Mouse (Mus musculus): ENCODE data around the gene Taf4.
A peak's percentile ranks its signal among the peaks of the same experiment; 100 is the strongest.

Gene Taf4

DNA sequence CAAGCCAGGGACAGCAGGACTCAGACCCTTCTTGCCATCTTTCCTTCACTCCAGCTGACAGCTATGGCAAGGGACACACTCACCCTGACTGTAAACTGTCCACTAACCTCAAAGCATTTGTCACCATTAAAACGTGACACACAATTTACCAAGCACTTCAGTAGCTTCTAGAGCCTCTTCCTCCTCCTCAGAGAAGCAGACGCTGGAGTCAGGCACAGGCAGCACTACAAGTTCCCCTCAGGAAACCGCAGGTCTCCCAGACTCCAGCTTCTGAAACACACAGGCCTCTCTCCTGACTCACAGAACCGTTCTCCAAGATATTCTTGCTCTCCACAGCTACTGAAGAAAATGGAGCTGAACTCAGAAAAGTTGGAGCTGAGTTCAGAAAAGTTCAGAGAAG is 39.4 kb downstream of the Taf4 start:
- no peak for DNase-seq (ENCODE audit: low spot score)

DNA sequence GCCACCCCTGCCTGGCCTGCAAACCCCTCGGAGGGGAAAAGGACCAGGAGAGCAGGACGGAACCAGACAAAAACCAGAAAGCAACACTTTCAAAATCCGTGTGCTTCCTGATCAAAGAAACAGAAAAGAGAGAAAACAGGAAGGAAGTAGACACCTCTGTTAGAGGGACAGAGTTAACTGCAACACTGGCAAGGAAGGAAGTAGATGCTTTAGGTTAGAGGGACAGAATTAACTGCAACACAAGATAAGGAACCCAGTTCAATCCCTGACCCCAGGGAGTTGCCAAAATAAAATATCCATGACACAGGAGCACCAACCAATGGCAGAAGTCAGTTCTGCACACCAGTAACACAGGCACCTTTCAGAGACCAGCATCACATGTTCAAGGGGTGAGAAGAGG is 42.3 kb downstream of the Taf4 start:
- no peak for DNase-seq (ENCODE audit: low spot score)

DNA sequence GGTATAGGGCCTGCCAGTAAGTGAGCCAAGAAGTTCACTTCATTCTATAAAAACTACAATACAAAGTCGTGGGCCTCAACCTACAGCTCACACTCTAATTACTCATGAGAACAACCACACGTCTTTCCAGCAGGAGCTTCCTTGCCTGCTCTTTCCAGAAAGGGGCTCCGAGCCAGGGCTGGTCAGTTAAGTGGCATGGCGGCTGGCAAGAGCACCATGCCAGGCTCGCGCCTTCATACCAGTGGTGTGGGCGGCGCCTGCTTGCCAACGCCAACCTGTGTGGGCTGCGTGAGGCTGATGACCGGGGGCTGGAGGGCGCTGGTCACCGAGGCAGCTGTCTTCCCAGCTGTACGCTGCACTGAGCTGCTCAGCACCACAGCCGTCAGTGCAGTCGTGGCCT is 44.7 kb downstream of the Taf4 start:
- no peak for DNase-seq (ENCODE audit: low spot score)

DNA sequence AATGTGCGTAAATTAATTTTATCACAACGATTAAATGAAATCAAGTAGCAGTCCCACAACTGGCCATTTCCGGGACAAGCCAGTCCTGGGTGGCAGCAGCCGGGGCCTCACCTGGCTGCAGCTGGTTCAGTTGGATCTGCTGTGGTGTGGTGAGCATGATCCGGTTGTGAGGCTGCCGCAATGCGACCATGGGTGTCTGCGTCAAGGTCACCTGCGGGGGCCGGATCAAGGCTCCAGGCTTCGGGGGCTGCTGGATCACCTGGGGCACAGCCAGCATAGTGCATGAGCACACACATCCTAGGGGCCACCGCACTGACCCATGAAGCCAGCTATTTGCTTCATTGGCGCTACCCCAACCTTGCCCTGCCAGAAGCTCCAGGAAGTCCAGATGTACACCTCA is 47.3 kb downstream of the Taf4 start:
- no peak for DNase-seq (ENCODE audit: low spot score)

DNA sequence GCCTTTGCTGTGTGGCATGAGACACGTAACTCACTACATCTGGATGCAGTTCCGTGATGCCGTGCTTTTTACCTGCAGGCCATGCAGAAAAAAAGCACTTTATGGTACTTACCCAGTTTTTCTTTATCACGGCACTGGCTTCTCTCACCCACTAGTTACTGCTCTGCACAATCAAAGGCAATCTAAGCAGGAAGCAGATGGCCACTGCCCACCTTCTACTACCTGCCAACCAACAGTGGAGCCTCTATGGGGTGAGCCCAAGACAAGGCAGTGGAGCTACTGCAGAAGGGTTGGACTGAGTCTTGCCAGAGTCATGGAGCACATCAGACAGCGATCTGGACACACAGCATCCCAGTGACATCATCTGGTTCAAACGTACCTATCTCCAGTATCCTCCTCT is 52.4 kb downstream of the Taf4 start:
- DNase-seq (ENCODE audit: low spot score), result no peak

DNA sequence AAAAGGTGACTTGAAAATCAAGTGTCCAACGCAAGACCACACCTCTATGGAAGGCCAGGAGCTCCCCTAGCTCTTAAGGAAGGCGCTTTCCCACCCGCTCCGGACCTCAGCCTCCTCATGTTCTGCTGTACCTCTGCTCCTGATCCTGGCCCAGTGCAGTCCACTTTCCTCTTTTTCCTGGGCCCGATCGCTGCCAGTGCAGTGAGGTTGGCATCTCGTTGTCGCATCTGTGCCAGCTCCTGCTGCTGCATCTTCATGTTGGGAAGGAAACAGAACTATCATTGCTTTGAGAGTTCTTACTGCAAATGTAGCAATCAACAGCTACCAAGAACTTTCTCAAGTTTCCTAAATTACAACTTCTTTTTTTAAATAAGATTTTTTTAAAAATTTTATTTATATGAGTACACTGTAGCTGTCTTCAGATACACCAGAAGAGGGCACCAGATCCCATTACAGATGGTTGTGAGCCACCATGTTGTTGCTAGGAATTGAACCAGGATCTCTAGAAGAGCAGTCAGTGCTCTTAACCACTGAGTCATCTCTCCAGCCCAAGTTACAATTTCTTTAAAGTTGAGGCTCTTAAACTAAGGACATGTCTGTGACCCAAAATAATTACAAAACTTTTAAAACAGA is 55.3 kb downstream of the Taf4 start:
- no peak for DNase-seq (ENCODE audit: low spot score)

DNA sequence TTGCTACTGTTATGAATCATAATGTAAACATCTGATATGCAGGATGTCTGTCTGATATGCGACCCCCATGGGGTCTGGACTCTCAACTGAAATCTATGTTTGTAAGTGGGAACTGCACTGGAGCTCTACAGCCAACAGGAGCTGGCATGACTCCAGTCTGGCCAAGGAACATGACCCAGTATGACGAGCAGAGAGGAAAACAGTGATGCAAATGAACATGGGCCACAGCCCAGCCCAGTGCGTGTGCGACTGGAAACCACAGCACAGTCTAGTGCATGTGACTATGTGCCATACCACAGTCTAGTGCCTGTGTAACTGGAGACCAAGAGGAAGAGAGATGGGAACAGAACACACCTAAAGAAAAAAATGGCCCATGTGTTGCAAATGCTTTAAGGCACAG is 56.4 kb downstream of the Taf4 start:
- DNase-seq (ENCODE audit: low spot score), result no peak

DNA sequence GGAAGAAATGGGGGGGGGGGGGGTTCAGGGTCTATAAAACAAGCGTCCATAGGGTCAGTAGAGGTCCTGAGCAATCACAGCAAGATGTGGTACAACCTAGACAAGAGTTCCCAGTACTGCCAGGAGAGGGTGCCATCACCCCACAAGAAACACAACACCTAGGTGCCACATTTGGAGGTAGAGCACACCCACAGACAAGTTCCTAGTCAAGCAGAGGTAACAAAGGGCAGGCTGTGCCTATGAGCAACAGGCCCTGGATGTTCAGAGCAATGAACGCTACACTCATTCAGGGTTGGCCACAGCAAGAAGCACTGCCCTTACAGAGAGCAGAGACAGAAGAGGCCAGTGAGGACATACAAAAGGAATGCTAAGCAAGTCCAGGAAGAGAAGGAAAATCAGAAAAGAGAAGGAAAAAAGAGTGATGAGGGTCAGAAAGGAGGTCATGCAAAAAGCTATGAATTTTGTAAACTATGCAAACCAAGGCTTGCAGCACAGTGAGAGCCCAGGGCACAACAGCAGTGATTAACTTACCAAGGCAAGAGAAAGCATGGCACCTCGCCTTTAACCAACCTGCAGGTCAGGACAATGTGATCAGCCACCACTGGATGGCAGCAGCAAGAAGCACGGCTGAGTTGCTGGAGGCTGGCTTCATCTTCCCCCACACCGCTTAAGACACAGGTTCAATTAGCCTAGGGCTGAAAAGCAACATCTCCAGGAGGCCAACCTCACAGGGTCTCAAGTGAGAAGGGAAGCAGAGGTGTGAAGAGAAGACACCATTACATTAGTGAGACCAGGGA is 59.4 kb downstream of the Taf4 start:
- DNase-seq (ENCODE audit: low spot score), result peak; percentile 41

DNA sequence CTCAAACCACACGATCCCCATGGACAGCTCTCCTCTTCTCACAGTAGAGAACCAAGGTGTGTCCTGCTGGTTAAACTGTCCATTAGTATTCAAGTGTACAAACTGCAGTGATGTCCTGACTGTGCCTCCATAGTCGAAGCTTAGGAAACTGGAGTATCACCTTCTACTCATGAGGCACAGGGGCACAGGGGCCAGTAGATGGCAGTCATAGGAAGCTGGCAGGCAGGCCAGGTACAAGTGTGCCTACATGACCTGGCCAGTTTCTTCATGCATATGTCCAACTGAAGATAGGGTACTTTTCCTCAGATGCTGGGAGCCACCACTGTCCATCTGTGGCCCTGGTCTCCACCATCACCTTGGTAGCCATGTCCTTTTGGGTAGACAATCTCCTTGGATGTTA is 62.2 kb downstream of the Taf4 start:
- no peak for DNase-seq (ENCODE audit: low spot score)

DNA sequence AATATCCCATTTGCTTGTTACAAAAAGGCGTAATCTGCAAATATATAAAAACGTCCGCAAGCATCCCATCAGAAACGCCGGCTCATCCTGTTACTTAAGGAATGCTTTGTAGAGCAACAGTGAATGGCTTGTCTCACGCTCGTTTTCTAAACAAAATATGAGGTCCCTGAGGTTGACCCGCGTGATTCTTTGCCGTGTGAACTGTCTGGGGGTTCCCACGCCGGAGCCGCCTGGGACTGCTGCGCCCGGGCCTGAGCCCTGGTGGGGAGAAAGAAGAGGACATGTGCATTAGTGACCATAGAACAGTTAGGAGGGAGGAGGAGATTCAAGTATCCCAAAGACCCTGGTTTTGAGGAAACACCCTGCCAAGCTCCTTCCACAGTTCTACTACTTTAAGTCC is 63.1 kb downstream of the Taf4 start:
- no peak for DNase-seq (ENCODE audit: low spot score)

DNA sequence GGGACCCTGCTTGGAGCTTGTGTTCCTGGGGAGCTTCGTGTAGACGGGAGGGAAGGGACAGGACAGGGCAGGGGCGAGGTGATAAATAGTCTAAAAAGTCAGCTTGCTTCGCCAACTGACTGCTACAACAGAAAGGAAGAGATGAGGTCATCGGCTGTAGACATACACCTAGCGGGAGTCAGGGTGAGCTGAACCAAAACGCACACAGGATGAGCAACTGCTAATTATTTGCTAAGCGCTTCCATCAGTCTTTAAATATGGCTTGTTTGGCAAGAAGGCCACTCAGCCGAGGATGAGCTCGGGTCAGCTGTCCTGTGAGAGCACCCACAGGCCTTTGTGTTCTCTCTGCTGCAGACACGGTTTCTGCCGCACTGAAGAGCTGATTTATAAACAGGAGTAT is 63.5 kb downstream of the Taf4 start:
- no peak for DNase-seq (ENCODE audit: low spot score)

DNA sequence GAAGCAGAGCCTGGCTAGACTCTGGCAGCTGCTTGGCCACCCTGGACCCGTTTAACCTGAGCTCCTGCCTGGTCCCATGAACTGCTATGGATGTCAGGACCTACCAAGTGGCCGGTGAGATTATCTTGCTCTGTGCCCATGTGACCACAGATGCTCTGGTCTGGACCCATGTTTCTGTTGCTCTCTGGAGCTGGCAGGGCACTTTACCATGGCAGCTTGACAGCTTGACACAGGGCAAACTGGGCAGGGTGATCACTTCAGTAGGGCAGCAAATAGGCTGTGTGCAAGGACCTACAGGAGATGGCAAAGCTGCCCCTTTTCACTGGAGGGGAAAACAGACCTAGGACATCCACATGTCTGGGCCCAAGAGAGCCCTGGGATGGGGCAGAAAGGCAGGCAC is 79.5 kb downstream of the Taf4 start:
- DNase-seq (ENCODE audit: low spot score), result no peak

DNA sequence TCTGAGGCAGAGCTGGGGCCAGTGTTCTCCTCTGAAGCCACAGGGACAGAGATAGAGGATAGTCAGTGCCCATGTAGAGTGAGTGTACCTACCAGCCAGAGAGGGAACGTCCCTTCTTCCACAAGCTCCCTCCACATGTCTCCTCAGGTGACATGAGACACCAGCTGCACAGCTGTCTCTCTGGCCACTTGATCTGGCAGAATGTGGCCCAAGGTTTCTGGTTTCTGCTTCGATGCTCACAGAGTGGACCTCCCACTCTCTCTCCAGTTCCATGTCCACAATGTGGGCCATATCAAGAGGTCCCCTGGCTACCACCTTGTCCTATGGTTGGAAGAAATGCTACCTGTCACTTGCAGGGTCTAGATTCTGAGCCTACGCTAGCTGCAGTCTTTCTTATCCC is 85.4 kb downstream of the Taf4 start:
- no peak for DNase-seq (ENCODE audit: low spot score)

DNA sequence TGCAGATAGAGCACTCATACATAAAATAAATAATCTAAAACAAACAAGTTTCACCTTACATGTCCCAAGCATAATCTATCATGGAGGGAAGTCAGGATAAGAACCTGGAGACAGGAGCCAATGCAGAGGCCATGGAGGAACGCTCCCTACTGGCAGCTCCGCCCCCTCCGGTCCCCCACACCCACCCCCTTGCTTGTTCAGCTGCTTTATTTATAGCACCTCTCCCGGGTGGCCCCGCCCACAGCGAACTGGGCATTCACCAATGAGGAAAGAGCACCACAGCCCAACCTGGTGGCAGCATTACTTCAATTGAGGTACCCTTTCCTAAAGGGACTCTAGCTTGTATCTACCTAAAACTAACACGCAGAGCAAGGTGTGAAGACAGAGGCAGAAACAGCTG is 91.9 kb downstream of the Taf4 start:
- DNase-seq (ENCODE audit: low spot score), result no peak

DNA sequence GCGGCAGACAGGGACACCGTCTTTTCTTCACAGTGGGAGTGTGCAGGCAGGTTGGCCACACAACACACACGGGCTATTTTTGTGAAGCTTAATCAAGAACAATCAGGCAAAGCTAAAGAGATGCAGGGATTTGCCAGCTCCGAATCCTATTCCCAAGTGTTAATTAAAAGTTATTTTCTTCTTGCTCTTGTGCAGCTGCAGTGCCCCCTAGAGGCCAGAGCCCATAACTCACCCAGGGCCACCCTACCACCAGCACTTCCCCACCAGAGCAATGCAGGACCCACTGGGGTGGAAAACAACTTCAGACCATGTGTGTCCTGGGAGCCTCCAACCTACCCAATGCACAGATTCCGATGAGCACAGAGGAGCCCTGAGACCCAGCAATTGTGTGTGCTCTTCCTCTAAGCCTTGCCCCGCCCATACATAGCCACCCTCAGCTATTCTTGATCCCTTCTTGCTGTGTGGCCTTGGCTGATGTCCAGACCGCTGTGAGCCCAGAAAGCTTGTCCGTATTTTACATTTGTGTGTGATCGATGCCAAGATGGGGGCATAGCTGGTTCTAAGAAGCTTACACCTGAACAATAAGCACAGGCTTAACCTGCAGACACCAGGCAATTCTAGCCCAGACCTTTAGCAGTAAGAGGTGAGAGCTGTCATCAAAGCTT is 98.8 kb downstream of the Taf4 start:
- no peak for DNase-seq (ENCODE audit: low spot score)

DNA sequence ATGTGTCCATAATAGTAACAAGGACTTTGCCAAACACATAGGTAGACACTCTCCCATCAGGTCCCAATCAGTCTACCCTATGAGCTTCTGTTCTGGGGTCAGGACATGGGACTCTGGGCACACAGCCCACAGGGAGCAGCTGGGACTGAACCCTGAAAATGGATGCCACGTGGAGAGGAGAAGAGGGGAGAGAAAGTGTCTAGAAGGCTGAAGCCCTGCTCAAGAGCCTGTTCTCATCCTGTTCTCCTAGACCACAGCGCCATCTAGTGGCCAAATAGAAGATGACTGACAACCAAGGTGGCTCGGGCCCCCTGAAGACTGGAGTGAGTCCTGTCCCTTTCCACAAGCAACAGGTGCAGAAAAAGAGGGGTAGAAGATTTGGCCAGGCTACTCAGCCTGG is 101.3 kb downstream of the Taf4 start:
- peak; percentile 68 for DNase-seq (ENCODE audit: low spot score)

DNA sequence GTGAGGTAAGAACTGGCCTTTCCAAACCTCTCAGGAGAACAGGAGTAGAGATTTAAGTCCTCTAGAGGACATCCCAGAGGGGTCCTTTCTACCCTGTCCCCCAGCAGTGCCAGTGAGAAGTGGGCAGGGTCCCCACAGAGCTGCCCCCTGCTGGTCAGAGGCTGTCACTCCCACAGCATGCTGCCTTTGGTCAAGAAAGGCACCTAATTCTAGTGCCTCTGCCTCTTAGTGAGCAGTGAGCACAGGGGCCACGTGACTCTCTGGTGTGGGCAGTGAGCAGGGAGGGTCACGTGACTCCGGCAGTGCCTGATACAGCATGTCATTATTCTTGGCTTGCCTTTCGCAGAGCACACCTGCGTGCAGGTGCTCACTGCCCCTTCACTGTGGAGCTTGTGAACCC is 103.1 kb downstream of the Taf4 start:
- no peak for DNase-seq (ENCODE audit: low spot score)

DNA sequence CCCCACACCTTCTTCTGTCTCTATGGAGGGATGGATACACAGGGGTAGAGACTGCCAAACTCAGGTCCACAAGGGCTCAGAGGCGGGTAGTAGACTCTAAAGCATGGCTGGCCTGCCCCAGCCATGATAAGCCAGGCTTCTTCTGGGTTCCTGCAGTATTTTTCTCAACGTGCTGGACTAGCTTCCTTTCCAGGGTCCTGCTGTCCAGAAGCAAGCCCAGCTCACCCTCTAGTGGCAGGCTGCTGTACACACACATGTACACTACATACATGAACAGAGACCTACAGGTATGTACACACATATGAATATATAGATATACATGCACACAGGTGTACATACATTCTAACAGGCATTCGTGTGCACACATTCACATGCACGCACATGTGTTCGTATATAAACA is 103.7 kb downstream of the Taf4 start:
- DNase-seq (ENCODE audit: low spot score), result no peak

DNA sequence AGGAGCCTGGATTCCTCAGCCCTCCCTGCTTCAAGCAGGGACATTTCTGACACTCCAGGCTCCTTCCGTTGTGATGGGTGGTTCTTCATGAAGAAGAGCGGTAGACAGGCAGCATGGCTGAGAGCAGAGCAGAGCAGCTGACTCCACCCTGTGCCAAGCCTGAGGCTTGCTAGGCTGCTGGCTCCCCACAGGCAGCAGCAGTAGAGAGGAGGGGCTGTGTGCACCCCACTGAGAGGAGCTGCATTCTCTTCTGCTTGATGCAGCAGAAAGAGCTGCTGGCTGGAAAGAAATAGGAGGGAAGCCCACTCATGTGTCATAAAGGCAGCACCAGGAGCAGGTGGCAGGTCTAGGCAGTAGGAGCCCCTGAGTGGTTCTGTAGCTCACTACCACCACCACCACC is 106.6 kb downstream of the Taf4 start:
- DNase-seq (ENCODE audit: low spot score), result no peak

DNA sequence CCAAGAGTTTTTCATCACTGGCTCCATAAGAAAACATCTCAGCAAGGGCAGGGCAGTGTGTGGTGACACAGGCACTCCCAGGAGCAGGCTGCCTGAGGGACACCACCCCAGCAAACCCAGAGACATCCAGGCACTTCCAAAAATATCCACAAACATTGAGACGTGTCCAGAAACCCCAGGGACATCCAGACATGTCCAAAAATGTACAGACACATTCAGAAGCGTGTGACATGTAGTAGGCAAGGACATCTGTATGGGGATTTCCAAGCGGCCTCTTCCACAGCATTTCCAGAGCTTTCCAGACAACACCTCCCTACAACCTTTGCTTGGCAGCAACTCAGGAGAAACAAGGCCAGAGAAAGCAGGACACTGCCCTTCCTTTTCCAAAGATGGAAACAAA is 108.8 kb downstream of the Taf4 start:
- no peak for DNase-seq (ENCODE audit: low spot score)

DNA sequence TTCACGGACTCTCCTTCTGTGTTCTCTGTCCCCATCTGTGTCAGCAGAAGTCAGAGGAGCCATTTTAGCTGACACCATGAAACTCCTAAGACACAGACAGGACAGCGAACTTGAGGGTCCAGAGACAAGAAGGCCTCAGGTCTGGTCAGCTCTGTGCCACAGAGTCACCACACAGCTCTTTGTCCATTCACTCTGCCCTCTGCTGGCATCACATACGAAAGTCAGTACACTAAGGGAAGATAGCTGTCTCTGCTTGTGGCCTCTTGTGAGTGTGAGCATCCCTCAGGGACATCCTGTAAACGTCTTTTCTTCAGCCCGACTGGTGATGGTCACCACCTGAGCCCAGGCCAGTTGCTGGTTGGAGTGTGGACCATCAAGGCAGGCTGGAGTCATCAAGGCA is 111.3 kb downstream of the Taf4 start:
- DNase-seq (ENCODE audit: low spot score), result no peak

DNA sequence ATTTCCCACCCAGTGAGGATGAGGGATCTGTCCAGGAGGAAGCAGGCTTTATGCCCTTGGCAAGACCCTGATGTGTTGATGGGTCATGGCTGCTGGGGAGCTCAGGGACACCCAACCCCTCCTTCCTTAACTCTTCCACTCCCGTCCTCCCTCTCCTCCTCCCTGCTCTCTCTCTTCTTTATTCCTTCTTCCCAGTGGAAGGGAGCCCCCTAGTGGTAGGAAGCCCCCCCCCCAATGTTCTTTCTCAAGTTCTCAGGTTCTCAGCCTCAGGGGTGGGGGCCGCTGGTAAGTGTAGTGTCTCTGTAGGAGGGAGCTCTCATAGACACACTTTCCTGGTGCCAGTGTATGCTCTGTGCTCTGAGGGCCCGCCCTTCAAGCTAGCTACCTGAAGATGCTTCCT is 113.2 kb downstream of the Taf4 start:
- no peak for DNase-seq (ENCODE audit: low spot score)

DNA sequence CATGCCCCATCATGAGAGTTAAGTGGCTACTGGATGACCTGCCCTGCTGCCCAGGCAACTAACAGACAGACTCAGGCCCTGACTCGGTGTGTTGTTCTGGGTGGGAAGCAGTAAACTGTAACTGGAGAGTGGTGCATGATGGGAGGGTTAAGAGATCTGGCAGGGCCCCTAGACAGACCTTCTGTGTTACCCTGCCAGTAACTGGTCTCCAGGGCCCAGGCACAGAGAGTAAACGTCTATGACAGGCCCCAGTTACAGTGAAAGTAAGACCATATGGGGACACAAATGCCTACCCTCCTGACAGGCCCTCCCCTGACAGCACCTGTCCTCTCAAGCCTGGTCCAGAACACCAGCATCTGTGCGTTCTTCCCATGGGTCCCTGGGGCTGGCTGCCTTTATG is 113.8 kb downstream of the Taf4 start:
- DNase-seq (ENCODE audit: low spot score), result no peak
